Mouse (Mus musculus) heart, embryonic 15.5 days (tissue): ENCODE data around the gene Abi1. TPM values are rescaled to one million over a fixed set of nuclear protein-coding genes. Genes with fewer than 3 reads are reported as not detected.
"Not testable (repeated sequence)": the region's sequence is repeated elsewhere in the genome, so short reads cannot be mapped to it uniquely, and the experiment has no call there.

Source experiments
- ATAC-seq: fragments of 200-750 bp; cut with Nextera tagmentation; replicated peaks from 2 replicates; pipeline ENCODE4 v1.8.0; 2017; ENCODE audit warnings: low read depth, moderate TSS enrichment; ENCODE audit not compliant: insufficient number of reproducible peaks, insufficient read depth, low FRiP score
- H3K27ac ChIP-seq: fragments of 300-500 bp; sonication (generic); 2 replicates; pipeline ENCODE4 v1.5.1; 2015; ENCODE audit warnings: mild to moderate bottlenecking, inconsistent platforms
- H3K27me3 ChIP-seq: fragments of 300-500 bp; sonication (generic); 2 replicates; pipeline ENCODE4 v1.6.1; 2015; ENCODE audit warnings: inconsistent platforms
- H3K36me3 ChIP-seq: fragments of 300-500 bp; sonication (generic); 2 replicates; pipeline ENCODE4 v1.6.1; 2015; ENCODE audit warnings: mild to moderate bottlenecking, inconsistent platforms
- H3K4me1 ChIP-seq: fragments of 300-500 bp; sonication (generic); replicated peaks from 2 replicates; pipeline ENCODE4 v1.6.1; 2015; ENCODE audit warnings: inconsistent platforms
- H3K4me2 ChIP-seq: fragments of 300-500 bp; sonication (generic); 2 replicates; pipeline ENCODE4 v1.6.1; 2015; ENCODE audit warnings: inconsistent platforms, mild to moderate bottlenecking, moderate library complexity
- H3K4me3 ChIP-seq: fragments of 300-500 bp; sonication (generic); 2 replicates; pipeline ENCODE4 v1.5.1; 2015; ENCODE audit warnings: mild to moderate bottlenecking, inconsistent platforms
- H3K9ac ChIP-seq: fragments of 300-500 bp; sonication (generic); 2 replicates; pipeline ENCODE4 v1.6.1; 2015; ENCODE audit warnings: mild to moderate bottlenecking, inconsistent platforms
- H3K9me3 ChIP-seq: fragments of 300-500 bp; sonication (generic); replicated peaks from 2 replicates; pipeline ENCODE4 v1.6.1; 2016; ENCODE audit warnings: inconsistent platforms
- WGBS: fragments of 180-500 bp; shearing (Covaris S2); methylation state at CpG from one replicate; pipeline ENCODE4 v1.1.7; 2015; ENCODE audit warnings: mixed read lengths; 5-methylcytosine and 5-hydroxymethylcytosine counted together
- polyA plus RNA-seq: library from polyadenylated mRNA; unstranded; fragments of >200 nt; fragmentation: Nextera tagmentation; extraction: Ambion mirVana; gene quantifications from 2 replicates; pipeline ENCODE4 v1.2.1, GENCODE M21; 2015

Abi1 gene
- polyA plus RNA-seq, 1 experiment from 2014 or later: 25.2 TPM

DNA sequence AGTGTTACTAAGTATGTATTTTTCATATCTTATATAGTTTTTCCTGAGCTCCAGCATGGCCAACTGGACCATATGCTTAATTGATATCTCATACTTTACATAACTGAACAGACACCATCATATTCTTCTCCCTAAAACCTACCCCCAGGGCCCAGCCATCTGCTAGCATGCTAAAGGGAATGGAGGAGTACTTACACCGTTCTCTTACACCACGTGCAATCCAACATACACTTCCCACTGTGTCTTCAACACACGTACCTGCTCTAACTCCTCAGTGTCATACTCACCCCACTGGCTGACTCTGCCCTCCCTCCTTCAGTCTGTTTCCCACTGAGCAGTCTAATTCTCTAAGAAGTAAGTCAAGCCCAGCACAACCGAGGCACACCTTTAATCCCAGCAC lies 11.2 kb downstream of the Abi1 start:
- Histone ChIP-seq H3K9me3 (no peaks in the 10 kb centered on the region), H3K27me3 (no peaks in the 10 kb centered on the region), H3K4me3 (no peak overlapping the region), H3K9ac (no peak overlapping the region), H3K4me2 (no peak overlapping the region), H3K27ac (no peak overlapping the region), H3K4me1 (peaks cover 6% of the 10 kb centered on the region; the same call in 1 of the 2 replicates), H3K36me3 (no peaks in the 10 kb centered on the region; the same call in 1 of the 2 replicates)
- 84% methylated on average over 4 of the region's 4 CpGs for WGBS
- ATAC-seq: no peak

DNA sequence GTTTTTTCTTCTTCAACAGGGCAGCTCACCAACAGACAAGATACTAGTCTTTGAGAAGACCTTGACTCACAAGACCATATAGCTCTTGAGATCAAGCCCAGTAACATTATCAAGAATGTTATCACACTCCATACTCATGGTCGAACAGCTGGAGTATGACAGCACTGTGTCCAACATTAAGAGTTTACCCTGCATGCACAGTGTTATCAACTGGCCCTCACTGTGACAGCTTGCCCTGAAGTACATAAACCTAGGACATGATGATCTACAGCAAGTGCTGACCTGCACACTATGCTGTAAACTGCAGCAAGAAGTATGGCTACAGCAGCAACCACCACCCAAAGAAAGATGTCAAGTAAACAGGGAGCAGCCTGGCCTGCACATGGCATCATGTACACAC lies 13.7 kb downstream of the Abi1 start:
- no peak for ATAC-seq
- 20% methylated on average over 1 of the region's 1 CpGs for WGBS
- no peak overlapping the region for H3K27ac ChIP-seq

DNA sequence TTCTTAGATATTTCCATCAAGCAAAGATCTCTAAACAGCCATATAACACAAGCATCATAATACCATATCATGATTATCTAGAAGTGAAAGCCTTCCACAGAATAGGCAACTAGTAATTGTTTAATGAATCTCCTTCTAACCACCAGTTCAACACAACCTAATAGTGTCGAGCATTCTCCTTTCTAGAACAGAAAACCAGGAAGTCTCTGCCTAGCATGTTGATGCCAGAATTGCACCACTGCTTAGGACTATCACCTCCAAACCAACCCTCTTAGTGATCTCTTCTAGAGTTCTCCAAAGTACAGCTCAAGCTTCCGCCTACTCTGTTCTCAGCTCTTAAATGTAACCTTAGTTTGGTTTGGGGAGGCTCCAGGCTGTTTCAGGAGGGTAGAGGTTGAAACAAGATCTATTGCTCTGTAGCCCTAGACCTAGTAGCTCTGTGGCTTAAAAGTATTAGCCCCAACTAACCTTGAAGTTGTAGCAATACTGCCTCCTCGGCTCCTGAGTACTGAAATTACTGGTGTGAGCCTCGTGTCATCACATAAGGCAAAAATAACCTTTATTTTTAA lies 16.2 kb downstream of the Abi1 start:
- Histone ChIP-seq H3K27me3 (no peaks in the 10 kb centered on the region), H3K9ac (no peak overlapping the region), H3K9me3 (no peaks in the 10 kb centered on the region), H3K4me2 (no peak overlapping the region), H3K27ac (no peak overlapping the region), H3K4me1 (peaks cover 17% of the 10 kb centered on the region; the same call in 1 of the 2 replicates), H3K4me3 (no peak overlapping the region), H3K36me3 (no peaks in the 10 kb centered on the region)
- no peak for ATAC-seq
- 90% methylated on average over 4 of the region's 4 CpGs for WGBS

More for the DNA sequence above, 13.7 kb downstream of the Abi1 start:
- no peaks in the 10 kb centered on the region for H3K9me3 ChIP-seq
- H3K4me2 ChIP-seq: no peak overlapping the region
- H3K4me3 ChIP-seq: no peak overlapping the region
- H3K27me3 ChIP-seq: no peaks in the 10 kb centered on the region
- no peaks in the 10 kb centered on the region; the same call in 1 of the 2 replicates for H3K36me3 ChIP-seq
- peaks cover 17% of the 10 kb centered on the region; the same call in 1 of the 2 replicates for H3K4me1 ChIP-seq
- no peak overlapping the region for H3K9ac ChIP-seq

DNA sequence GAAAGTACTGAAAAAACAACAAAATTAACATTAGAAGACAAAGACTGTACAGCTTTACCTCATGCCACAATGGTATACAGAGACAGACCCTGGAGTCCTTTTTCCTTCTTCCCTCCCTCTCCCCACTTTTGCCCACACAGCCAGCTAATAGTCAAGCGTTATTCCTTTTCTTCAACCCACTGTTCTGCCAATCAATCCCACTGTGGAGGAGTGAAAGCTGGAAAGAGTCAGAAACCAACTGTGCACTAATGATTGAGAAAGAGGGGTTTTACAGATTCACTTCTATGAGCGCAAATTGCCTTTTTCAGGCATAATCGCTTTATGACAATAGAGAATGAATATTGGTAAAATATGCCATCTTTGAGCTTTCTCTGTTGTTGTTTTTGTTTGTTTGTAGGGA lies 17.0 kb downstream of the Abi1 start:
- no peak overlapping the region for H3K27ac ChIP-seq
- no peaks in the 10 kb centered on the region for H3K27me3 ChIP-seq
- WGBS: 88% methylated on average over 3 of the region's 3 CpGs
- no peak overlapping the region for H3K9ac ChIP-seq
- H3K4me2 ChIP-seq: no peak overlapping the region
- no peaks in the 10 kb centered on the region for H3K9me3 ChIP-seq
- ATAC-seq: no peak
- H3K4me1 ChIP-seq: peaks cover 17% of the 10 kb centered on the region; the same call in 1 of the 2 replicates
- no peaks in the 10 kb centered on the region for H3K36me3 ChIP-seq
- no peak overlapping the region for H3K4me3 ChIP-seq

DNA sequence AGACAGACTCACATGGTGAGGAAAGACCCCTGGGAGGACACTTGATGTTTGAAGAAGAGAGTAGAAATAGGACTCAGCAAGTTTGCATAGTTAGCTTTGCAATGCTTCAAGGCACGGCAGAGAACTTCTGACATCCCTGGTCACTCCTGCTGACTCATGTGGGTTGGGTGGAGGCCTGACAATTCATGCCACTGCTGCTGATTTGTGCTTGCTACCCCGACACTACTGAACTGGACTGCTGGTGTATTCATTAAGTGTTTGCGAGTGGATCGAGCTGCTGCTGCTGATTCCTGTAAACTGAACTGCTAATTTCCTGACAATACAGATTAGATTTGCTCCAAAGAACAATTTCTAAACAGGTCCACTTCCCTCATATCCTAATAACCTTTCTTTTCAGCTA lies 18.3 kb downstream of the Abi1 start:
- Histone ChIP-seq H3K4me3 (no peak overlapping the region), H3K9ac (no peak overlapping the region), H3K4me2 (no peak overlapping the region), H3K27me3 (no peaks in the 10 kb centered on the region), H3K27ac (0 out of 2 replicates have a peak overlapping the region, but pooled peaks have one; percentile 10), H3K4me1 (peaks cover 16% of the 10 kb centered on the region; the same call in 1 of the 2 replicates), H3K9me3 (no peaks in the 10 kb centered on the region), H3K36me3 (no peaks in the 10 kb centered on the region)
- ATAC-seq: no peak
- whole genome bisulfite sequencing: 28% methylated on average over 4 of the region's 4 CpGs

DNA sequence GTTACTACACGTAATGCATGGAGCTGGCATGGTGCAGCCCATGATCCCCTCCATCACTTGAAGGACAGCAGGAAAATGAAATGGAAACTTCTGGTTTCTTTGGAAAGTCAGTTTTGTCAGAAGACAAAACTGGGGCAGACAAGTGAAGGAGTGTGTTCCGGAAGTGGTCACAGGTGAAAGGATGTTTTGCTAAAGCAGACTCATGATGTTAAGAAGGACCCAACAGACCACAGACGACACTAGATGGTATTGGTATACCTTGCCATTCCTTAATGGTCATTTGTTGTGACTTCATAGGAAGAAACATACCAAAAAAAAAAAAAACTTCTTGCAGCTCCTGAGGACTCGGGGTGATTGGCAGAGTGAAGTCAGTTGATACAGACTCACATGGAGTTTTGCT lies 18.7 kb downstream of the Abi1 start:
- Histone ChIP-seq H3K4me3 (no peak overlapping the region), H3K27me3 (no peaks in the 10 kb centered on the region), H3K27ac (no peak overlapping the region), H3K9me3 (no peaks in the 10 kb centered on the region), H3K36me3 (no peaks in the 10 kb centered on the region), H3K4me2 (no peak overlapping the region), H3K4me1 (peaks cover 16% of the 10 kb centered on the region; the same call in 1 of the 2 replicates), H3K9ac (no peak overlapping the region)
- WGBS: 86% methylated on average over 4 of the region's 4 CpGs
- no peak for ATAC-seq

DNA sequence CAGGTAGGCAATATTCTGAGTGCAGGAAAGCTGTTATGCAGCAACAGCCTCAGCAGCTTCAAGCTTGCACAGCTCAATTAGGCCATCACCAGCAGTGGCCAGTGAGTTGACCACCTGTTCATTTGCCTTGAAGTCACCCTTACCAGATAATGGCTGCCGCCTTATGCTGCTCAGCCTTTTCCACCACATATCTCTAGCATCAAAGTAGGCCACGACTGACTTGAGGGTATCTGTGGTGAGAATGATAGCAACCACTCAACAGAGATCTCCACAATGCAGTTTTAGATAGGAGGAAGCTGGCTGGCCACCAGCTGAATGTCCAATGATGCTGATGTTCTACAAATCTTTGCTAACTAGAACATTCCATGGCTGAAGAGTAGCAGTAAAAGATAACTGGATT lies 20.9 kb downstream of the Abi1 start:
- H3K4me3 ChIP-seq: no peak overlapping the region
- H3K4me1 ChIP-seq: peaks cover 22% of the 10 kb centered on the region; the same call in 1 of the 2 replicates
- H3K27ac ChIP-seq: no peak overlapping the region
- H3K27me3 ChIP-seq: no peaks in the 10 kb centered on the region
- no peak overlapping the region for H3K4me2 ChIP-seq
- H3K36me3 ChIP-seq: no peaks in the 10 kb centered on the region
- H3K9ac ChIP-seq: no peak overlapping the region
- no peak for ATAC-seq
- H3K9me3 ChIP-seq: no peaks in the 10 kb centered on the region
- WGBS: 74% methylated on average over 2 of the region's 2 CpGs

DNA sequence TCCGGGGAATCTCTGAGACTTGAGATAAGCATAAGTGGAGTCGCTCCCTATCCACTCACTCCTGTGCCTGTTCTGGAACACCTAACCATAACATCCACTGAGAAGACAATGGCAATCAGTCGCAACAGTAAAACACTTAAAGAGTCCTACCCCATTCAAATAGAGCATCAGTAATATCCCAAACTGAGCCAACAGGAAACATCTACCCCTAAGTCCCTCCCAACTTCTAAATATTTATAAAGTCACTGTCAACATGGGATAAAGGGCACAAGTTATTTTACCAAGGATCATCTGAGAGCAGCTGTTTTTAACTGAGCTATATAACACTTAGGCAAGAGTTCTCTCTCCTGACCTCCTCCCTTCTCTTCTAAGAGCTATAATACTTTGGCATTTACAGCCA lies 23.9 kb downstream of the Abi1 start:
- Histone ChIP-seq H3K4me2 (no peak overlapping the region), H3K36me3 (no peaks in the 10 kb centered on the region), H3K4me1 (peaks cover 11% of the 10 kb centered on the region; the same call in 1 of the 2 replicates), H3K27me3 (no peaks in the 10 kb centered on the region), H3K4me3 (no peak overlapping the region), H3K9me3 (no peaks in the 10 kb centered on the region), H3K27ac (no peak overlapping the region), H3K9ac (no peak overlapping the region)
- WGBS: 60% methylated on average over 3 of the region's 3 CpGs
- no peak for ATAC-seq

DNA sequence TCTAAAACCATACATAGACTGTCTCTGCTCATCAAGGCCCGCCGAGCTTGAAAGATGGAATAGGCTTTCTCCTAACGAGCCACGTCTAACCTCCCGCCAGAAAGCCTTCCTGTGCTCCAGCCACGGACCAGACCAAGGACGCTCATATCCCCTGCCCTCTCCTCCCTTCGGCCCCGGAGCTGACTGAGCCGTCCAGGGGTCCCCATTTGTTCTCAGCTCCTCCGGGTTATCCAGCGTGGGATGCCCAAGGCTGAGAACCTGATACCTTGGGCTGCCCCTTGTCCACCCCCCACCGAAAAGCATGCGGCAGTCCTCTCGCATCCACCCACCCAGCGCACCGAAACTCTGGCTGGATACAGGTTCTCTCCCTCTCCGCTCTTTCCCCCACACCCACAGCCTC lies 24.7 kb downstream of the Abi1 start:
- Histone ChIP-seq H3K4me1 (peaks cover 11% of the 10 kb centered on the region; the same call in 1 of the 2 replicates), H3K27ac (peak overlapping the region; percentile 25; the same call in 1 of the 2 replicates), H3K4me2 (no peak overlapping the region), H3K9me3 (no peaks in the 10 kb centered on the region), H3K9ac (no peak overlapping the region), H3K4me3 (no peak overlapping the region), H3K27me3 (no peaks in the 10 kb centered on the region), H3K36me3 (no peaks in the 10 kb centered on the region)
- 48% methylated on average over 18 of the region's 18 CpGs for WGBS
- 0 out of 2 replicates have a peak, but pooled peaks have one; percentile 35 for ATAC-seq

DNA sequence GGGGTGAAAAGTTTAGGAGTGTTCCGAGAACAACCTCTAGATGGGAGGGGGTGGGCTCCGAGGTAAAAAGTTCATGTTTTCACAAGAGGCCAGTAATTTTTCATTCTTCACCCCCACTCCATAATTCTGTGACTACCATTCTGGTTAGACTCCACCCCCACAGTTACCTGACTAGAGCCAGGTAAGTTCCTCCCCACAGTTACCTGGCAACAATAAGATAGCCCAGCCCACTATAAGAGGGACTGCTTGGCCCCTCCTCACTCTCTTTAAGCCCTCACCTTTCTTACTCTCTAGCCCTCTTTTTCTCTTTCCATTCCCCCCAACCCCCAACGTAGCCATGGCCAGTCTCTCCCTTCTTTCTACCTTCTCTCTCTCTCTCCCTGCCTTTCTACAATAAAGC lies 25.1 kb downstream of the Abi1 start:
- not testable (repeated sequence) for H3K9me3 ChIP-seq, H3K27me3 ChIP-seq, H3K4me3 ChIP-seq, H3K9ac ChIP-seq, H3K36me3 ChIP-seq, H3K4me2 ChIP-seq
- Histone ChIP-seq H3K4me1 (peaks cover 11% of the 10 kb centered on the region; the same call in 1 of the 2 replicates), H3K27ac (peak overlapping the region; percentile 25; the same call in 1 of the 2 replicates)
- 0 out of 2 replicates have a peak, but pooled peaks have one; percentile 35 for ATAC-seq
- WGBS: 74% methylated on average over 2 of the region's 3 CpGs

DNA sequence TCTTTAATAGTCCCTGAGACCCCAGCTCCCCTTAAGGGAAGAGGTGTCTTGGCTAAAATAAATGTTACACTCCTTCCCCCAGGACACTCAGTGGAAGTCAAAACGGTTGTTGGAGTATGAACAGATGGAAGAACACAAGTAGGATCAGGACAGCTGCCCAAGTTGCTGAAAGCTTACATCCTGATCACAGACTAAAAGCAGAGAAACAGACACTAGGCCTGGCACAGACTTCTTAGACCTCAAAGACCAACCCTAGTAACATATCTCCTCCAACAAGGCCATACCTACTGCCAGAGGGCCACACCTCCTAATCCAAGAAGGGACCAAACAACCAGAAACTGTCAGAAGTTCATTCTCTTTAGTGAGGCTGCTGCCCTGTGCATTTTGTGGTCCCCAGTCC lies 31.8 kb downstream of the Abi1 start:
- H3K4me3 ChIP-seq: no peak overlapping the region
- H3K9ac ChIP-seq: no peak overlapping the region
- H3K27ac ChIP-seq: no peak overlapping the region
- 60% methylated on average over 1 of the region's 1 CpGs for WGBS
- H3K4me2 ChIP-seq: no peak overlapping the region
- H3K9me3 ChIP-seq: no peaks in the 10 kb centered on the region
- ATAC-seq: no peak
- H3K4me1 ChIP-seq: peaks cover 6% of the 10 kb centered on the region; the same call in 1 of the 2 replicates
- no peaks in the 10 kb centered on the region for H3K36me3 ChIP-seq
- H3K27me3 ChIP-seq: no peaks in the 10 kb centered on the region

DNA sequence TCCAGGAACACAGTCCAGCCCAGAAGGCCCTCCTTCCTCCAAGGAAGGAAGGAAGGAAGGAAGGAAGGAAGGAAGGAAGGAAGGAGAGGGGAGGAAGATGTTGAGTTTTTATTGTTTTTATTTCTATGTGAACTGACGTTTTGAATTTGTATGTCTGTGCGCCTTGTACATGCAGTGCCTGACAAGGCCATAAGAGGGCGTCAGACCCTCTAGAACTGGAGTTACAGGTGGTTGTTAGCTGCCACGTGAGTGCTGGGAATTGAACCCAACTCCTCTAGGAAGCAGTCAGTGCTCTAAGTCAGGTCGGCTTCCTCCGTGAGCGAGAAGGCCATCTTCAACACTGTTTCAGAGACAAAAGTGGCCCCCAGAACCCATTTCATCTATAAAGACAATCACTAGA lies 32.5 kb downstream of the Abi1 start:
- ATAC-seq: no peak
- WGBS: 85% methylated on average over 7 of the region's 7 CpGs
- H3K9ac ChIP-seq: no peak overlapping the region

More for the DNA sequence above, 32.5 kb downstream of the Abi1 start:
- Histone ChIP-seq H3K4me2 (no peak overlapping the region), H3K4me1 (peaks cover 8% of the 10 kb centered on the region; the same call in 1 of the 2 replicates), H3K4me3 (no peak overlapping the region), H3K27ac (no peak overlapping the region), H3K36me3 (no peaks in the 10 kb centered on the region), H3K9me3 (no peaks in the 10 kb centered on the region), H3K27me3 (no peaks in the 10 kb centered on the region)
